Mouse (Mus musculus): Measurements from ENCODE around the gene Sh3gl2.

- no peak for TF ChIP-seq NRF1 (IDR thresholded peaks at IDR 0.05; ENCODE audit: low read depth, low read length)
- no peak for TF ChIP-seq TCF12 (IDR thresholded peaks at IDR 0.05; ENCODE audit: low read depth, low read length)
Observed at GRCm38 (mm10) chr4:85363205-85363604, 158.3 kb downstream of the Sh3gl2 start.
